Mouse (Mus musculus) liver, embryonic 12.5 days (tissue): Measurements from ENCODE around the gene Tmc4. TPM values are rescaled to one million over a fixed set of nuclear protein-coding genes. Genes with fewer than 3 reads are reported as not detected.
A peak's percentile ranks its signal among the peaks of the same experiment; 100 is the strongest.
"Not testable (repeated sequence)": the region's sequence is repeated elsewhere in the genome, so short reads cannot be mapped to it uniquely, and the experiment has no call there.

Source experiments
- ATAC-seq: fragments of 200-750 bp; cut with Nextera tagmentation; 2 replicates; pipeline ENCODE4 v1.8.0; 2017; ENCODE audit warnings: moderate number of reproducible peaks, mild to moderate bottlenecking, moderate library complexity
- H3K27ac ChIP-seq: fragments of 300-500 bp; sonication (generic); 2 replicates; pipeline ENCODE4 v1.5.1; 2016; ENCODE audit warnings: mild to moderate bottlenecking
- H3K27me3 ChIP-seq: fragments of 300-500 bp; sonication (generic); replicated peaks from 2 replicates; pipeline ENCODE4 v1.6.1; 2016; ENCODE audit warnings: mild to moderate bottlenecking, moderate library complexity
- H3K36me3 ChIP-seq: fragments of 300-500 bp; sonication (generic); 2 replicates; pipeline ENCODE4 v1.6.1; 2016; ENCODE audit warnings: mild to moderate bottlenecking, moderate library complexity
- H3K4me1 ChIP-seq: fragments of 300-500 bp; sonication (generic); 2 replicates; pipeline ENCODE4 v1.6.1; 2016
- H3K4me2 ChIP-seq: fragments of 300-500 bp; sonication (generic); 2 replicates; pipeline ENCODE4 v1.6.1; 2016; ENCODE audit warnings: mild to moderate bottlenecking, moderate library complexity
- H3K4me3 ChIP-seq: fragments of 300-500 bp; sonication (generic); 2 replicates; pipeline ENCODE4 v1.5.1; 2016; ENCODE audit warnings: mild to moderate bottlenecking, moderate library complexity
- H3K9ac ChIP-seq: fragments of 300-500 bp; sonication (generic); 2 replicates; pipeline ENCODE4 v1.6.1; 2016; ENCODE audit warnings: mild to moderate bottlenecking, moderate library complexity
- H3K9me3 ChIP-seq: fragments of 300-500 bp; sonication (generic); replicated peaks from 2 replicates; pipeline ENCODE4 v1.6.1; 2016; ENCODE audit warnings: mild to moderate bottlenecking, moderate library complexity
- WGBS: fragments of 180-500 bp; shearing (Covaris S2); methylation state at CpG from one replicate; pipeline ENCODE4 v1.1.7; 2016; ENCODE audit not compliant: insufficient replicate concordance; 5-methylcytosine and 5-hydroxymethylcytosine counted together
- polyA plus RNA-seq: library from polyadenylated mRNA; unstranded; fragments of >200 nt; fragmentation: Nextera tagmentation; extraction: Ambion mirVana; gene quantifications from 2 replicates; pipeline ENCODE4 v1.2.1, GENCODE M21; 2016

Gene Tmc4
- polyA plus RNA-seq, 1 experiment from 2014 or later, result 6.9 TPM

DNA sequence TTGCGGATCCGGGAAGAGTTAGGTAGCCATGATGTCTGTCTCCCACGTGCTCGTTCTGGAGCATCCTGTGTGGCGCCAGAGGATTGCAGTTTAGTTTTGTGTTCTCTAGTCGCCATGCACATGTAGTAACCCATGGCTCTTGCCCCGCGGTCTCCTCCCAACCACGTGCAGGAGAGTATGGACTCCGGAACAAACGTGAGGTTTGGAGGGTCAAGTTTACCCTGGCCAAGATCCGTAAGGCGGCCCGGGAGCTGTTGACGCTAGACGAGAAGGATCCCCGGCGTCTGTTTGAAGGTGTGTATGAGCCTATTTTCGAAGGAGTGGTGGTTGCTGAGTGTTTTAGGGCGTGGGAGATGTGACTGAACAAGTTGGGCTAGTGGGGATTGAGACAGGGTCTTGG, 27.1 kb upstream of the Tmc4 start:
- WGBS, result under 1% methylated on average over 20 of the region's 20 CpGs
- no peaks in the 10 kb centered on the region for H3K9me3 ChIP-seq
- peak overlapping the region; percentile 94 for H3K9ac ChIP-seq
- ATAC-seq, result peak; percentile 3; the same call in 1 of the 2 replicates
- H3K27ac ChIP-seq, result peak overlapping the region; percentile 95
- H3K27me3 ChIP-seq, result no peaks in the 10 kb centered on the region
- H3K4me3 ChIP-seq, result peak overlapping the region; percentile 91
- H3K36me3 ChIP-seq, result peaks cover 55% of the 10 kb centered on the region
- H3K4me1 ChIP-seq, result peaks cover 33% of the 10 kb centered on the region
- H3K4me2 ChIP-seq, result peak overlapping the region; percentile 76

DNA sequence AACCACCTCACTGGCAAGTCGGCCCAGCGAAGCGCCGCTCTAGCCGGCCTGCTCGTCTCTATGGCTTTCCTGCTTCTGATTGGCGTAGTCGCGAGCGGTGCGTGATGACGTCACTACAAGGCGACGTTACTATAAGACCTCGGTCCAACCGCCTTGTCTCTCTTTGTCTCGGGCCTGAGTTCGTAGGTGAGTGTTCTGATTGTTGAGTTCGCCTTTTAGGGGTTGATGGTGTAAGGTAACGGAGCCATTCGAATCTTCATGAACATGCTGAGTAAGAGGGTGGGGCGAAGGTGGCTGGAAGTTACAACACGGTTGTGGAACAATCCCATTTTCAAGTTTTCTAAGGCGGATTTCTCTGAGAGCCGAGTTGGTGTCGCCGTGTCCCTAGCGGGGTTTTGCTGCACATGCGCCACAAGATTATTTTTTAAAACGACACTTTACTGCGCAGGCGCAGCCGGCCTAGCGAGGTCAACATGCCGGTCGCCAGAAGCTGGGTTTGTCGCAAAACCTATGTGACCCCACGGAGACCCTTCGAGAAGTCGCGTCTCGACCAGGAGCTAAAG, 26.6 kb upstream of the Tmc4 start, which contains the start of gene Rps9:
Gene Rps9, plus strand, starts transcription at position 115 of the 563 bp plus-strand sequence.
- Histone ChIP-seq H3K4me1 (peaks cover 33% of the 10 kb centered on the region), H3K36me3 (peaks cover 60% of the 10 kb centered on the region), H3K4me3 (peak within 1 kb of the TSS; percentile 91), H3K9ac (peak within 1 kb of the TSS; percentile 94), H3K4me2 (peak within 1 kb of the TSS; percentile 76), H3K27me3 (no peaks in the 10 kb centered on the region), H3K9me3 (no peaks in the 10 kb centered on the region), H3K27ac (peak within 1 kb of the TSS; percentile 95)
- whole genome bisulfite sequencing, result under 1% methylated on average over 42 of the region's 42 CpGs
- ATAC-seq, result peak; percentile 88

DNA sequence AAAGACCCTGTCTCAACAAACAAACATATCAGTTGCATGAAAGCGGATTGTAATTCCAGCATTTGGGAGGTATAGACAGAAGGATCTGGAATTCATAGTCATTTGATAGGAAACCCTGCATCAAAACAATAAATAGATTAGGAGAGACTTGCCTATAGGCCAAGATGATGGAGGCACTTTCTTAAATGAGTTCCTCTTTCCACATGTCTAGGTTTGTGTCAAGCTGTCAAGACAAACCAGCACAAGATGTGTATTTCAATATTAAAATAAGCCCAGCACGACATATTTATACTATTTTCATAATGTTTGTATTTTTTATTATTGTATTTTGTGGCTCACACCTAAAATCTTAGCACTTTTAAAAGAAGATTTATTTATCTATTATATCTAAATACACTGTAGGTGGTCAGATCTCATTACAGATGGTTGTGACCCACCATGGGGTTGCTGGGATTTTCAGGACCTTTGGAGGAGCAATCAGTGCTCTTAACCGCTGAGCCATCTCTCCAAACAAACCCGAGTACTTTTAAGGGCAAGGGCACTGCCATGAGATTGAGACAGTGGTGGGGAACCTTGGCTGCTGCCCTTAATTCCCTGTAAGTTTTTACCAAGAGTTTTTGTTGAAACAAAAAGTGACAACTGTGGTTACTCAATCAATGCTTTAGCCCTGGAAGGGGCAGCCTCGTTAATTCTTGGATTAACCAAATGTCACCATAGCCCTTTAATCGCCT, 26.0 kb upstream of the Tmc4 start:
- peak; percentile 43 for ATAC-seq
- Histone ChIP-seq H3K27me3 (no peaks in the 10 kb centered on the region), H3K27ac (peak overlapping the region; percentile 55), H3K9ac (peak overlapping the region; percentile 94), H3K9me3 (no peaks in the 10 kb centered on the region), H3K4me1 (peaks cover 33% of the 10 kb centered on the region), H3K4me3 (peak overlapping the region; percentile 91), H3K4me2 (peak overlapping the region; percentile 76), H3K36me3 (peaks cover 67% of the 10 kb centered on the region)
- WGBS, result 16% methylated on average over 6 of the region's 6 CpGs

DNA sequence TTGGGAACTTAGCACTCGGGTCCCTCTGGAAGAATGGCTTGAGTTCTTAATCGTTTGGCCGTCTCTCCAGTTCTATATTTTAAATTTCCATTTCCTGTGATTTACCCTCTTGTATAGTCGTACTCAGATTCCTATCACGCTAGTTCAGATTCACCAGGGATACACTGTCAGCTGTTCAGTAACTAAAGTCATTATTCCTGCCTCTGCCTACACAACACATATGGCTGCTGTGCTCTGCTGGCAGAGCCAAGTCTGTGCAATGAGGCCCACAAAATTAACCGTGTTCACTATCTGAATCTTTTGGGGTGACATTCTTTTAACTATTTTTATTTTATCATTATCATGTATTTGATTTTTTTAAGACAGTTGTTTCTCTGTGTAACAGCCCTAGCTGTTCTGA, 21.1 kb upstream of the Tmc4 start:
- peaks cover 42% of the 10 kb centered on the region for H3K36me3 ChIP-seq
- H3K9ac ChIP-seq, result no peak overlapping the region
- H3K27me3 ChIP-seq, result no peaks in the 10 kb centered on the region
- no peak overlapping the region for H3K27ac ChIP-seq
- no peak overlapping the region for H3K4me3 ChIP-seq
- H3K4me2 ChIP-seq, result no peak overlapping the region
- ATAC-seq, result no peak
- 79% methylated on average over 6 of the region's 6 CpGs for WGBS
- H3K9me3 ChIP-seq, result no peaks in the 10 kb centered on the region
- peaks cover 30% of the 10 kb centered on the region for H3K4me1 ChIP-seq

DNA sequence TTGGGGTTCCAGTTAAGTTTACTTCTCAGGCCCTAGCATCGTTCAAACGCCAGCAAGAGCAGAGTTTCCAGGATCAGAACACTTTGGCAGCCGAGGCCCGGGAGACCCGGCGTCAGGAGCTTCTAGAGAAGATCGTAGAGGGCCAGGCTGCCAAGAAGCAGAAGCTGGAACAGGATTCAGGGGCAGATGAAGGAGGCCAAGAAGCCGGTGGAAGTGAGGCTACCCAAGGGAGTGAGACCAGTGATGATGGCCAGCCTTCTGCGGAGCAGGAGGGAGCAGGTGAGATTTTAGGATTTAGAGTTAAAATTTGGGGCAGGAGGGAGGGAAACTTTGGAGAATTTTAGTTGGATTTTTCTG, 17.6 kb upstream of the Tmc4 start:
- ATAC-seq, H3K9me3 ChIP-seq, H3K27ac ChIP-seq, H3K27me3 ChIP-seq: not testable (repeated sequence)
- Histone ChIP-seq H3K4me1 (peaks cover 39% of the 10 kb centered on the region), H3K4me3 (peak overlapping the region; percentile 71), H3K9ac (peak overlapping the region; percentile 82), H3K36me3 (peaks cover 38% of the 10 kb centered on the region), H3K4me2 (peak overlapping the region; percentile 96)
- WGBS, result 6% methylated on average over 9 of the region's 9 CpGs

DNA sequence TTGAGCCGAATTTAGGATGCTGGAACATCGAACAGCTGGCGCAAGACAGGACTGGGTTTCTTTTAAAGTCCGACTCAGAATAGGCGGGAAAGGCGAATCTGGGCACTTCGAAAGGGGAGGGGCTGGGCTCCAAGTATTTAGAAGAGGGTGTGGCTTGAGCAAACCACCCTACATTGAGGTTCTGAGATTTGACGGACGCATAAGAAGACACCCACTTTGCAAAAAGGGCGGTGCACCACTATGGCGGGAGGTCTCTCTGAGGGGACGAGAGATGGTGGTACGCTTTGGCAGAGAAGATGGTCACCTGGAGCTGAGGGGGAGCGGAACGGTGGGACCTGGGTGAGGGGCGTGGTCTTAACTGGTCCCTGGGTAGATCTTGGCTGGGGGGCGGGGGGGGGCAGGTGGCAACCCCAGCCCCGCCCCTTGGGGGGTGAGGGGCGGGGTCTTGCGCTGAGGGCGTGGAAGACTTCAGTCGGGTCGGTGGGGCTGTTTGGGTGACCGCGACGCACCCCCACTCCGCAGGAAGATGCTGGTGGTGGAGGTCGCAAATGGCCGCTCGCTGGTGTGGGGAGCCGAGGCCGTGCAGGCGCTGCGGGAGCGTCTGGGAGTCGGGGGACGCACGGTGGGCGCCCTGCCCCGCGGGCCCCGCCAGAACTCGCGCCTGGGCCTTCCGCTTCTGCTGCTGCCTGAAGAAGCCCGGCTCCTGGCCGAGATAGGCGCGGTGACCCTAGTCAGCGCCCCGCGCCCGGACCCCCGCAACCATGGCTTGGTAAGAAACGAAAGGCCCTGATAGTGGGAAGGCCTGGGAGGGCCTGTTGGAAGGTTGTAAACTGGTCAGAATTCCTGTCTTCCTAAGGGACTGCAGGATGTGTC, 17.0 kb upstream of the Tmc4 start:
- Histone ChIP-seq H3K4me2 (peak overlapping the region; percentile 96), H3K4me1 (peaks cover 39% of the 10 kb centered on the region), H3K9me3 (no peaks in the 10 kb centered on the region), H3K36me3 (peaks cover 34% of the 10 kb centered on the region), H3K27ac (peak overlapping the region; percentile 87), H3K27me3 (no peaks in the 10 kb centered on the region), H3K9ac (peak overlapping the region; percentile 82), H3K4me3 (peak overlapping the region; percentile 71)
- under 1% methylated on average over 53 of the region's 55 CpGs for WGBS
- peak; percentile 45 for ATAC-seq

DNA sequence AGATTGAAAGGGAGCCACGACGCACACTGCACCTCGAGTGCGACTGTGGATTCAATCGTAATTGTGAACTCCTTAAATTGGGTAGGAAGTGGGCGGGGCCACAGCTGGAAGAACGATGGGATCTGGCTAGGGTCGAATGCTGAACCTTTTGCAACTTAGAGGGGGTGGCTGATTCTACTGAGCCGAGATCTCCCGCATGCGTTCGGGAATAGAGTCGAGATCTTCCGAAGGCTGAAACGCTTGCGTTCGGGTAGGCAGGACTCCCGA, 16.4 kb upstream of the Tmc4 start:
- peaks cover 39% of the 10 kb centered on the region for H3K4me1 ChIP-seq
- under 1% methylated on average over 18 of the region's 18 CpGs for WGBS
- peak overlapping the region; percentile 82 for H3K9ac ChIP-seq
- ATAC-seq, result no peak
- H3K36me3 ChIP-seq, result peaks cover 29% of the 10 kb centered on the region
- peak overlapping the region; percentile 96 for H3K4me2 ChIP-seq
- peak overlapping the region; percentile 87 for H3K27ac ChIP-seq
- peak overlapping the region; percentile 71 for H3K4me3 ChIP-seq
- H3K27me3 ChIP-seq, result no peaks in the 10 kb centered on the region
- no peaks in the 10 kb centered on the region for H3K9me3 ChIP-seq

DNA sequence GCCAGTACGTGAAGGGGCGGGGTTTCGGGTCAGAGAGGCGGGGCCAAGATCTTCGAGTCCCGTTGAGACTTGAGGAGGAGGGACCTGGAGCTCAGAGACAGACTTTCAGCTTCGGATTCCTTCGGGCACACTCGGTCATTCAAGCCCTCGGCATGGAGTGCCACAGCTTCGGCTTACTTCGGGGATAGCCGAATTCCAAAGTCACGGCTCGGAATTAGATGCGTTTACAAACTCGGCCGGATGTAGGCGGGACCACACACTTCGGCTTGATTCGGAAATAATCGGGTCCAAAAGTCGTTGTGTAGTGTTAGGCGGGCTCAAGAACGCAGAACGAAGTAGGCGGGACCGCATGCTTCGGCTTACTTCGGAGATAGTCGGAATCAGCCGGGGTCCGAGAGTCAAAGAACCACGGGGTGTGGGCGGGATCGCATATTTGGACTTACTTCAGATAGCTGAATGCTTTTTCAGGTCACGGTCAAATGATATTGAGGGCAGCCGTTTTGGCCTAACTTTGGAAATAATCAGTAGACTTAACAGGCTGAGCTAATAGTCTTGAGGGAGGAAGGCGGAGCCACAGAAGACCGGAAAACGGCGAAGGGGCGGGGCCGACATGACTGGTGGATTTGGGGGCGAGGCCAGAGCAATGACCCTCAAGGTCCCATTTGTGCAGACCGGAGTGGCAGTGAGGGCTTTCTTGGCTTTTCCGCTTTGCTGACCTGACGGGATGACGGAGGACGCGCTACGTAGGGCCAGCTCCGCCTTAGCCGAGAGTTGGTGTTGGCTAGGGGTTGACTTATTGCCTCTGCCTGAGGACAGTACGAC, 15.8 kb upstream of the Tmc4 start, which contains the start of gene Mboat7:
Gene Mboat7, minus strand, starts transcription at position 537 of the 822 bp plus-strand sequence.
- Histone ChIP-seq H3K9ac (peak within 1 kb of the TSS; percentile 82), H3K4me1 (peaks cover 39% of the 10 kb centered on the region), H3K4me3 (peak within 1 kb of the TSS; percentile 71), H3K9me3 (no peaks in the 10 kb centered on the region), H3K27me3 (no peaks in the 10 kb centered on the region), H3K36me3 (peaks cover 28% of the 10 kb centered on the region), H3K27ac (peak within 1 kb of the TSS; percentile 87), H3K4me2 (peak within 1 kb of the TSS; percentile 96)
- WGBS, result under 1% methylated on average over 55 of the region's 55 CpGs
- ATAC-seq, result peak; percentile 83

DNA sequence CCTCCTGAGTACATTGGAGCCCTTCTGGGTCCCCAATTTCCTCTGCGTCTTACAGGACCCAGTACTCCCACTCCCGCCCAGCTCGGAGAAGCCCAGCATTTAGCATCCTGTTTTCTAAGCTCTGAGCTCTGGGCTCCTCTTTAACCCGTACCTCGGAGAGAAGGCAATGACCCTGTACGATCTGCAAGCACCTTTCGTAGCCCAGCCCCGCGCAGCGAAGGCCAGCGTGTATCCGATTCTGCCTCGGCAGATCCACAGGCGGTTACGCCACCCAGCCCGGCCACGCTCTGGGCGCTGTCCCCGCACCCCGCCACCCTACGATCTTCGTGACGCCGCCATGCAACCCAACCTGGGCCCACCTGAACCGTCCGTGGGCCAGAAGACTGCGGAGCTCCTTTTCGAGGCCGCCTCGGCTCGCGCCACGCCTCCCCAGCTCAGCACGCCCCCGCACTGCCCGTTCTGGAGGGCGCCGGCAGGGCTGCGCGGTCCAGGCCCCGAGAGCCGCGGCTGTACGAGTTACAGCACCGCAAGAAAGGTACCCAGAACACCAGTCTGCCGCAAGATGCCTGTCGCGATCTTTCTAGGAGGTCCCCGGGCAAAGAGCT, 15.1 kb upstream of the Tmc4 start, which contains the start of gene Tsen34:
Gene Tsen34, plus strand, starts transcription at position 482 of the 605 bp plus-strand sequence.
- WGBS, result under 1% methylated on average over 49 of the region's 49 CpGs
- peak within 1 kb of the TSS; percentile 82 for H3K9ac ChIP-seq
- H3K4me1 ChIP-seq, result peaks cover 39% of the 10 kb centered on the region
- H3K27me3 ChIP-seq, result no peaks in the 10 kb centered on the region
- no peak; the same call in 1 of the 2 replicates for ATAC-seq
- no peaks in the 10 kb centered on the region for H3K9me3 ChIP-seq
- H3K36me3 ChIP-seq, result peaks cover 28% of the 10 kb centered on the region
- H3K27ac ChIP-seq, result peak within 1 kb of the TSS; percentile 87
- peak within 1 kb of the TSS; percentile 71 for H3K4me3 ChIP-seq
- peak within 1 kb of the TSS; percentile 96 for H3K4me2 ChIP-seq

DNA sequence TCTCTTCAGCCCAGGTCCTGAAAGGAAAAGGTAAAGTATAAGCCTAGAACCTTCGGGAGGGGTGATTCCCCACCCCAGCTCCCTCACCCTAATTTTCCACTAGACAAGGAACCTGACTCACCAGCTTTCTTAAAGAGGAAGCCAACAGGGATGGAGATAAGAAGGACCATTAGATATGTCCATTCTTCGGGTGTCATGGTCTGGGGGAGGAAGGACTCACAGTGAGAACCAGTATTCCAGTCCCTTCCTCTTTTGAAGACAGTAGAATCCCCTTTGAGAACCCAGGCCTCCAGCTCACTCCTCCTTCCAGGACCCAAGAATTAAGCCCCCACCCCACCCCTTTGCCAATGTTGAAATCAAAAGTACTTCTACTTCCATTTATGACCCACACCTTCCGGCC, 14.6 kb upstream of the Tmc4 start:
- H3K4me2 ChIP-seq, result peak overlapping the region; percentile 96

More for the DNA sequence above, 14.6 kb upstream of the Tmc4 start:
- 3% methylated on average over 3 of the region's 3 CpGs for WGBS
- H3K27me3 ChIP-seq, result no peaks in the 10 kb centered on the region
- peaks cover 39% of the 10 kb centered on the region for H3K4me1 ChIP-seq
- H3K9ac ChIP-seq, result peak overlapping the region; percentile 82
- no peak for ATAC-seq
- H3K36me3 ChIP-seq, result peaks cover 29% of the 10 kb centered on the region
- H3K4me3 ChIP-seq, result peak overlapping the region; percentile 71
- H3K27ac ChIP-seq, result no peak overlapping the region
- no peaks in the 10 kb centered on the region for H3K9me3 ChIP-seq
